Mouse (Mus musculus): ENCODE data around the gene Trappc11. TPM values are rescaled to one million over a fixed set of nuclear protein-coding genes. Genes with fewer than 3 reads are reported as not detected.
"Not testable (repeated sequence)": the region's sequence is repeated elsewhere in the genome, so short reads cannot be mapped to it uniquely, and the experiment has no call there.

The Trappc11 gene
- polyA plus RNA-seq, 1 experiment from 2014 or later = 46.1 TPM

GRCm38 (mm10) chr8:47482354-47483071 lies 50.8 kb downstream of the Trappc11 start:
- H3K27ac ChIP-seq (replicated peaks) = no peak overlapping the region
- no peak overlapping the region for H3K9ac ChIP-seq (replicated peaks)
- no peaks in the 10 kb centered on the region for H3K9me3 ChIP-seq
- H3K36me3 ChIP-seq = peaks cover 4% of the 10 kb centered on the region
- WGBS = 71% methylated on average over 12 of the region's 12 CpGs
- H3K4me1 ChIP-seq = peaks cover 8% of the 10 kb centered on the region
- H3K27me3 ChIP-seq = no peaks in the 10 kb centered on the region
- no peak overlapping the region for H3K4me3 ChIP-seq
- ATAC-seq (ENCODE audit: low FRiP score, low read depth) = no peak
- no peak overlapping the region for H3K4me2 ChIP-seq (replicated peaks)

GRCm38 (mm10) chr8:47480039-47480438 lies 53.2 kb downstream of the Trappc11 start:
- Histone ChIP-seq H3K9ac (replicated peaks) (no peak overlapping the region), H3K9me3 (no peaks in the 10 kb centered on the region), H3K27me3 (no peaks in the 10 kb centered on the region), H3K27ac (replicated peaks) (no peak overlapping the region), H3K4me1 (peaks cover 8% of the 10 kb centered on the region), H3K4me3 (no peak overlapping the region), H3K4me2 (replicated peaks) (no peak overlapping the region), H3K36me3 (no peaks in the 10 kb centered on the region)
- no peak for ATAC-seq (ENCODE audit: low FRiP score, low read depth)
- 90% methylated on average over 7 of the region's 7 CpGs for WGBS

DNA sequence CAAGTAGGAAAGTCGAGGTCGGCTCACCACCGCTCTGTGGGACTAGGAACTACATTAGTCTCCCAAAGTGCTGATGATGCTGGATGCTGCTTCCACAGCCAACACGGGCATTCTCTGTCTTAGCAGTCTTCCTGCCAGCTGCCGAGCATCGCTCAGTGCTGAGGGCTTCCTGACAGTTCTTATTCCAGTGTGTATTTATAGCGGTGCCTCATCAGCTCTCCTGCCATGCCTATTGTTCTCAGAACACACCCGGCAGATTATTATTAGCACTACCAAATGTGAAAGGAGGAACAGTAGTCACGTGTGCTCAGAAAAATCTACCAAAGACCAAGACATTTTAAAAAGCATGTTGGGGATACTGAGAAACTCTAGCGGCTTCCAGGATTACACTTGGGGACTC lies 71.6 kb downstream of the Trappc11 start:
- Histone ChIP-seq H3K36me3 (no peaks in the 10 kb centered on the region), H3K9me3 (peaks cover 7% of the 10 kb centered on the region), H3K4me2 (replicated peaks) (no peak overlapping the region), H3K4me3 (no peak overlapping the region), H3K9ac (replicated peaks) (no peak overlapping the region), H3K27me3 (no peaks in the 10 kb centered on the region), H3K27ac (replicated peaks) (no peak overlapping the region), H3K4me1 (no peaks in the 10 kb centered on the region)
- WGBS = 90% methylated on average over 10 of the region's 10 CpGs
- no peak for ATAC-seq (ENCODE audit: low FRiP score, low read depth)

DNA sequence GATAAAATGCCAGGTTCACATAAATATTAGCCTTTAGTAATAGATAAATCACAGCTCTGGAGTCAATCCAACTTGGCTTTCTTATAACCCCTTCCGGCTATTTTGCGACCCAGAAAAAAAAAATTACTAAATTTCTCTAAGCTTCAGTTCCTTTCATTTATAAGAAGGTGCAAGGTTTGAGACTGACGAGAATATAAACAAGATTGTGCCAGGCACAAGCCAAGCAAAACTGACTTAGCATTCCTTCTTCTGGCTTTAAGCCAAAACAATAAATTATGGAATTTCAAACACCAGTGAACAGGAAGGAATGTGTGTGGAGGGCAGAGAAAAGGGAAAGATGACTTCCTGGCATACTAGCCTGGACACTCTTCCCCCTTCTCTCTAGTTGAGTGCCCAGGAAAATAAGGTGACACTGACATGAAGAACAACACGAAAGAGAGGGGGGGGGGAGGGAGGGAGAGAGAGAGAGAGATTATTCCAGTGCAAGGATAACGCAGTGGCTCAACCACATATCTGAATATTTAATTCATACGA lies 74.0 kb downstream of the Trappc11 start:
- Histone ChIP-seq H3K36me3 (no peaks in the 10 kb centered on the region), H3K4me2 (replicated peaks) (no peak overlapping the region), H3K27ac (replicated peaks) (no peak overlapping the region), H3K9ac (replicated peaks) (no peak overlapping the region), H3K27me3 (no peaks in the 10 kb centered on the region), H3K9me3 (peaks cover 7% of the 10 kb centered on the region), H3K4me3 (no peak overlapping the region), H3K4me1 (no peaks in the 10 kb centered on the region)
- 92% methylated on average over 6 of the region's 6 CpGs for WGBS
- no peak for ATAC-seq (ENCODE audit: low FRiP score, low read depth)

DNA sequence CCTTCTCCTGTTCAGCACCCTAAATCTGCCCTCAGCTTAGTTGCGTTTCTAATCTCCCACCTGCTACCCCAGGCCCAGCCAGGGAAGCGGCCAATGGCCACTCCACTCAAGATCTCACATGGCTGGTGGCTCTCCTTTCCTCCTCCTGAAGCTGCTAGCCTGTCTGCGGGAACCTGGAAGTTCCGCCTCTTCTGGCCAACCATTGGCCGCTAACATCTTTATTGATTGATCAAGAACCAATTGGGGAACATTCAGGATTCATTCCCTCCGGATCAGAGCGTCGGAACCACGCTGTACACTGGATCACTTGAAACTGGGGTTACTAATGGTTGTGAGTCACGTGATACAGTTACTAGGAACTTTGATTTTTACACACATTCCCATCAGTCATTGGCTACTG lies 74.7 kb downstream of the Trappc11 start:
- Histone ChIP-seq H3K4me1 (no peaks in the 10 kb centered on the region), H3K36me3 (no peaks in the 10 kb centered on the region), H3K4me2 (replicated peaks) (no peak overlapping the region), H3K9me3 (peaks cover 7% of the 10 kb centered on the region), H3K4me3 (no peak overlapping the region), H3K27ac (replicated peaks) (no peak overlapping the region), H3K27me3 (no peaks in the 10 kb centered on the region), H3K9ac (replicated peaks) (no peak overlapping the region)
- no peak for ATAC-seq (ENCODE audit: low FRiP score, low read depth)
- 91% methylated on average over 10 of the region's 10 CpGs for WGBS

DNA sequence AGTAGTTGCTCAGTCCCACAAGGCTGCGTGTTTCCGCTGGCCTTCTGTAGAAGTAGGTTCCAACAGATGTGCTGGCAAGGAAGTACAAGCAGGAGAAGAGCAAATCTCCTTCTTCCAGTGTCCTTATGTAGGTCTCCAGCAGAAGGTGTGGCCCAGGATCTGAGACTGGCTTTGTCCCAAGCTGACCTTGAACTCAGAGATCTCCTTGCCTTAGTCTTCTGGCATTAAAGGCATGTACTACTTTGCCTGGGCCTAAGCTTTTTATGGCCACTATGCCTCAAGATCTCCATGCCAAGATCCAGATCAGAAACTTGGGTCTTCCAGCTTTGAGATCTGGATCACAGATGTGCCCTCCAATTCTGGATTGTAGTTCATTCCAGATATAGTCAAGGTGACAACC lies 84.1 kb downstream of the Trappc11 start:
- not testable (repeated sequence) for ATAC-seq (ENCODE audit: low FRiP score, low read depth); H3K36me3 ChIP-seq; H3K4me1 ChIP-seq; H3K9ac ChIP-seq (replicated peaks); H3K27ac ChIP-seq (replicated peaks); H3K27me3 ChIP-seq; H3K9me3 ChIP-seq; H3K4me3 ChIP-seq; H3K4me2 ChIP-seq (replicated peaks)
- 100% methylated on average over 2 of the region's 2 CpGs for WGBS

DNA sequence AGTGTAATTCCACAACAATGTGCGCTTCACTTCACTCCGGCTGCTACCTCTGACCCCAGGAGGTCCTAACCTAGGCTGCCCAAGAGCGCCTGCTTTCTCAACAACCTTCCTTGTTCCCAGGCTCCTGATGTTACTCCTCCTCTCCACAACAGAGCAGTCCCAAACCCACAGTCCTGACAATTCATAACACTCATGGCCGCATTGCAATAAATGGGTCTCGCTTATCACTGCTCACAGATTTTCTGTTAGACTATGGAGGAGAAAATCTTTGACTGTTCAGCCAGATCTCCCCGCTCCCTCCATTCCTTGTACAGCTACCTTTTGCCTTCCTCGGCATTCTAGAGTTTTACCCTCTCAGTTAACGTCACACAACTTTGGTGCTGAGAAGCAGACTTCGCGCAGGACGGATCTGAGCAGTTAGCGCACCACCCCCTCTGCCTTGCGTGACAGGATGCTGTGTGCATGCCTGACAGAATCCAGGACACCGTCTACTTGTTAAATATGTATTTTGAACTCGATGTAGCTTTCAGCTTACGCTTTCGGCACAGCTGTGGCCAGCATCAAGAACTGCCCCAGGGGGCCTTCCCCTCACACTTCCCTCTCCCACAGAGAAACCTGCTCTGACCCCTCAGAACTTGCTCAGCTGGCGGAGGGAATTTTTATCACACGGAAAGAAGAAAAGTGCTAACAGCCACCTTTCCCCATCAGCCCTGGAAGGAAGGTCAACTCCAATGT lies 86.8 kb downstream of the Trappc11 start, which contains the start of gene Stox2:
Gene Stox2, minus strand, starts transcription at position 51 of the 735 bp plus-strand sequence.
- Histone ChIP-seq H3K4me2 (replicated peaks) (no peak within 1 kb of the TSS), H3K36me3 (no peaks in the 10 kb centered on the region), H3K4me3 (no peak within 1 kb of the TSS), H3K27me3 (no peaks in the 10 kb centered on the region), H3K9ac (replicated peaks) (no peak within 1 kb of the TSS), H3K4me1 (no peaks in the 10 kb centered on the region), H3K27ac (replicated peaks) (no peak within 1 kb of the TSS), H3K9me3 (no peaks in the 10 kb centered on the region)
- ATAC-seq (ENCODE audit: low FRiP score, low read depth) = no peak
- 85% methylated on average over 19 of the region's 19 CpGs for WGBS

Other genes starting within 250 kb of the Trappc11 start
- 50.6 and 53.6 TPM in 2 replicates for gene Stox2, start 87.1 kb downstream of the Trappc11 start, polyA plus RNA-seq (2016; fragmentation: Nextera tagmentation; extraction: Ambion mirVana)
- 37.7 and 40.0 TPM in 2 replicates for gene Rwdd4a, start 194 bp upstream of the Trappc11 start, polyA plus RNA-seq (2016; fragmentation: Nextera tagmentation; extraction: Ambion mirVana)
- 14.4 and 14.6 TPM in 2 replicates for gene Ing2, start 142.1 kb upstream of the Trappc11 start, polyA plus RNA-seq (2016; fragmentation: Nextera tagmentation; extraction: Ambion mirVana)
- gene Cdkn2aip, start 180.5 kb upstream of the Trappc11 start, polyA plus RNA-seq (2016; fragmentation: Nextera tagmentation; extraction: Ambion mirVana) = 47.7 and 52.1 TPM in 2 replicates